Mouse (Mus musculus): Measurements from ENCODE around the gene Slc13a1.

DNA sequence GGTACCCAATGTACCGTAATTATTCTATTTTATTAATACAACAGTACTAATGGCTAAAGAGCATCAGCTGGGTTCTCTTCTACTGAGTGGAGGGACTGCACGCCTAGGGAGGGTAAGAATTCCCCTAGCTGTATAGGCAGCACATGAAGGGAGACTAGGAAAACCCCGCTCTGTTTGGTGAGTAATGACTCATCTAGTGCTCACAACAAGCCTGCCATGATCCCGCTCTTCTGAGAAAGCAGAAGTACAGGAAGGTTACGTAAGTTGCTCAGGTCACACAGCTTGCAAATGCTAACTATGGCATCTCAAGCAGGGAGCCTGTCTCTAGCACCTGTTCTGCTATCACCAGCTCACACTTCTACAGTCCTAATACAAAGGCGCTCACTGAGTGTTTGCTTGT lies 1.1 kb downstream of the Slc13a1 start:
- no peak for TF ChIP-seq POLR2A (IDR thresholded peaks at IDR 0.05; ENCODE audit: control insufficient read depth, low read depth, low read length)
- TF ChIP-seq CTCF (IDR thresholded peaks at IDR 0.05; ENCODE audit: control insufficient read depth, insufficient read depth, insufficient replicate concordance, low read depth, low read length), result no peak
